Mouse (Mus musculus): Measurements from ENCODE around the gene Dnajb4. TPM values are rescaled to one million over a fixed set of nuclear protein-coding genes. Genes with fewer than 3 reads are reported as not detected.
A peak's percentile ranks its signal among the peaks of the same experiment; 100 is the strongest.

Gene Dnajb4
- polyA plus RNA-seq, 1 experiment from 2014 or later = 35.2 TPM

DNA sequence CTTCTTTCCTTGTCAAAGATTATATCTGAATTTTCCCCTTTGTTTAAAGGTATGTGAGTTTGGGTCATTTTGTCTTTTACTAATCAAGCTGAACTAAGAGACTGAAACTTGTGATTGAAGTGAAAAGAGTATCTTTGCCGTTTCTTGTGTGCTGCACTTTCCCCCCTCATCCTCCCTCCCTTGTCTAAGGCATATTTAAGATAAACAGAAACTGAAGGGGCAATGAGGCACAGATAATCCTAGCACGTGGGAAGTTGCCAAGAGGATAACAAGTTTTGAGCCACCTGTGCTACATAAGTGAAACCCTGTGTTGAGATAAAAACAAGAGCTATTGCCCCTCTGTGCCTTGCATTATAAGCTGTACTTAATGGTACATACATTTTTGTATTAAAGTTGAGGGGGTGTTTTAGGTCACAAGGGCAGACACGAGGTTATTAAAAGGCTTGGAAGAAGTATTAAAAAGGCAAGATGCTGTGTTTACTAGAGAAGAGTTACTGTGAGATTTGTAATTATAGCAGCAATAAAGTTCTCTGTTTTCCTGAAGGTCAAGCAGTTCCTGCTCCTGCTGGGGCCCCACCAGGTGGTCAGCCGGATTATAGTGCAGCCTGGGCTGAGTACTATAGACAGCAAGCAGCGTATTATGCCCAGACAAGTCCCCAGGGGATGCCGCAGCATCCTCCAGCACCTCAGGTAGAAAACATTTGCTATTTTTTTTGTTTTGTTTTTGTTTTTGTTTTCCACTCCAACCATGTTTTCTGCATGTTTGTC is 21.4 kb upstream of the Dnajb4 start:
- no peak overlapping the region for H3K4me3 ChIP-seq (replicated peaks)
- no peak overlapping the region for H3K4me2 ChIP-seq
- no peak overlapping the region for H3K27ac ChIP-seq
- no peaks in the 10 kb centered on the region for H3K27me3 ChIP-seq
- ATAC-seq (ENCODE audit: low read depth) = peak; percentile 83
- H3K9ac ChIP-seq = no peak overlapping the region
- H3K4me1 ChIP-seq (replicated peaks) = peaks cover 17% of the 10 kb centered on the region
- WGBS (ENCODE audit: insufficient replicate concordance) = 57% methylated on average over 6 of the region's 6 CpGs
- H3K36me3 ChIP-seq = peaks cover 74% of the 10 kb centered on the region
- no peaks in the 10 kb centered on the region for H3K9me3 ChIP-seq (replicated peaks)
- DNase-seq = peak; percentile 27

- no peak overlapping the region for H3K27ac ChIP-seq
- no peak overlapping the region for H3K4me2 ChIP-seq
- no peak for DNase-seq
- no peaks in the 10 kb centered on the region for H3K27me3 ChIP-seq
- no peaks in the 10 kb centered on the region for H3K9me3 ChIP-seq (replicated peaks)
- no peak for ATAC-seq (ENCODE audit: low read depth)
- H3K36me3 ChIP-seq = peaks cover 82% of the 10 kb centered on the region
- no peak overlapping the region for H3K4me3 ChIP-seq (replicated peaks)
- no peak overlapping the region for H3K9ac ChIP-seq
- 93% methylated on average over 5 of the region's 5 CpGs for WGBS (ENCODE audit: insufficient replicate concordance)
- peaks cover 17% of the 10 kb centered on the region for H3K4me1 ChIP-seq (replicated peaks)
These were observed 19.2 kb upstream of the Dnajb4 start for GRCm38 (mm10) chr3:152229271-152229670.

- ATAC-seq (ENCODE audit: low read depth) (no peak), DNase-seq (no peak)
- Histone ChIP-seq H3K27me3 (no peaks in the 10 kb centered on the region), H3K9me3 (replicated peaks) (no peaks in the 10 kb centered on the region), H3K4me2 (no peak overlapping the region), H3K4me3 (replicated peaks) (no peak overlapping the region), H3K36me3 (peaks cover 86% of the 10 kb centered on the region), H3K4me1 (replicated peaks) (peaks cover 17% of the 10 kb centered on the region), H3K27ac (no peak overlapping the region), H3K9ac (no peak overlapping the region)
- WGBS (ENCODE audit: insufficient replicate concordance) = 70% methylated on average over 7 of the region's 7 CpGs
These were observed 18.7 kb upstream of the Dnajb4 start for GRCm38 (mm10) chr3:152228843-152229242.

- no peak overlapping the region for H3K4me3 ChIP-seq (replicated peaks)
- no peaks in the 10 kb centered on the region for H3K9me3 ChIP-seq (replicated peaks)
- H3K9ac ChIP-seq = no peak overlapping the region
- no peak overlapping the region for H3K27ac ChIP-seq
- DNase-seq = no peak
- ATAC-seq (ENCODE audit: low read depth) = no peak
- no peak overlapping the region for H3K4me2 ChIP-seq
- 88% methylated on average over 7 of the region's 7 CpGs for WGBS (ENCODE audit: insufficient replicate concordance)
- H3K4me1 ChIP-seq (replicated peaks) = peaks cover 8% of the 10 kb centered on the region
- H3K36me3 ChIP-seq = peaks cover 90% of the 10 kb centered on the region
- no peaks in the 10 kb centered on the region for H3K27me3 ChIP-seq
These were observed 15.8 kb upstream of the Dnajb4 start for GRCm38 (mm10) chr3:152225906-152226305.

- no peak for ATAC-seq (ENCODE audit: low read depth)
- H3K9ac ChIP-seq = no peak overlapping the region
- no peak overlapping the region for H3K4me2 ChIP-seq
- H3K27me3 ChIP-seq = no peaks in the 10 kb centered on the region
- H3K9me3 ChIP-seq (replicated peaks) = no peaks in the 10 kb centered on the region
- H3K27ac ChIP-seq = no peak overlapping the region
- no peak overlapping the region for H3K4me3 ChIP-seq (replicated peaks)
- 0 out of 2 replicates have a peak, but pooled peaks cover 4% of the 10 kb centered on the region for H3K4me1 ChIP-seq (replicated peaks)
- peaks cover 91% of the 10 kb centered on the region for H3K36me3 ChIP-seq
- no peak for DNase-seq
These were observed 14.8 kb upstream of the Dnajb4 start for GRCm38 (mm10) chr3:152224918-152225317.

DNA sequence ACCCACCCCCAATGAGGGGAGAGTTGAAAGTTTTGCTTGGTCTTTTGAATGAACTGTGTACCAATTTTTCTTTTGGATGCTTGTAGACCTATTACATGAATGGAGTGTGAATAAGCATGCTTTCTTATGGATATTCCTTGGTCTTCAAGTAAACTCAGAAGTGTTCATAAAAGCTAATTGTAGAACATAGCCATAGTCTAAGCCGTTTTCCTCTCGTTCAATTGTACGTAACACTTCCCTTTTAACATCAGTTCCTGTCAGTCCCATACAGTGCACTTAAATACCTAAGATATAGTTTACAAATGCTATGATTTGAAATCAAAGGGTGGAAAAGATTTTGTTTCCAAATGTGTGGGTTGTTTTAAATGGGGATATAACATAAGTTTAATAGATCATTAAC is 3.3 kb upstream of the Dnajb4 start:
- 38% methylated on average over 3 of the region's 3 CpGs for WGBS (ENCODE audit: insufficient replicate concordance)
- H3K27ac ChIP-seq = no peak overlapping the region
- H3K9ac ChIP-seq = peak overlapping the region; percentile 99
- no peaks in the 10 kb centered on the region for H3K9me3 ChIP-seq (replicated peaks)
- H3K27me3 ChIP-seq = no peaks in the 10 kb centered on the region
- peak overlapping the region; percentile 91 for H3K4me2 ChIP-seq
- ATAC-seq (ENCODE audit: low read depth) = no peak
- peaks cover 37% of the 10 kb centered on the region for H3K4me1 ChIP-seq (replicated peaks)
- peaks cover 45% of the 10 kb centered on the region for H3K36me3 ChIP-seq
- no peak for DNase-seq
- peak overlapping the region; percentile 98 for H3K4me3 ChIP-seq (replicated peaks)

- Histone ChIP-seq H3K9ac (peak overlapping the region; percentile 99), H3K4me3 (replicated peaks) (peak overlapping the region; percentile 98), H3K27me3 (no peaks in the 10 kb centered on the region), H3K27ac (peak overlapping the region; percentile 94), H3K9me3 (replicated peaks) (no peaks in the 10 kb centered on the region), H3K4me1 (replicated peaks) (peaks cover 45% of the 10 kb centered on the region), H3K4me2 (peak overlapping the region; percentile 91), H3K36me3 (peaks cover 36% of the 10 kb centered on the region)
- DNase-seq (no peak), ATAC-seq (ENCODE audit: low read depth) (no peak)
- WGBS (ENCODE audit: insufficient replicate concordance) = under 1% methylated on average over 7 of the region's 7 CpGs
These were observed 1.7 kb upstream of the Dnajb4 start for GRCm38 (mm10) chr3:152211731-152212279.

DNA sequence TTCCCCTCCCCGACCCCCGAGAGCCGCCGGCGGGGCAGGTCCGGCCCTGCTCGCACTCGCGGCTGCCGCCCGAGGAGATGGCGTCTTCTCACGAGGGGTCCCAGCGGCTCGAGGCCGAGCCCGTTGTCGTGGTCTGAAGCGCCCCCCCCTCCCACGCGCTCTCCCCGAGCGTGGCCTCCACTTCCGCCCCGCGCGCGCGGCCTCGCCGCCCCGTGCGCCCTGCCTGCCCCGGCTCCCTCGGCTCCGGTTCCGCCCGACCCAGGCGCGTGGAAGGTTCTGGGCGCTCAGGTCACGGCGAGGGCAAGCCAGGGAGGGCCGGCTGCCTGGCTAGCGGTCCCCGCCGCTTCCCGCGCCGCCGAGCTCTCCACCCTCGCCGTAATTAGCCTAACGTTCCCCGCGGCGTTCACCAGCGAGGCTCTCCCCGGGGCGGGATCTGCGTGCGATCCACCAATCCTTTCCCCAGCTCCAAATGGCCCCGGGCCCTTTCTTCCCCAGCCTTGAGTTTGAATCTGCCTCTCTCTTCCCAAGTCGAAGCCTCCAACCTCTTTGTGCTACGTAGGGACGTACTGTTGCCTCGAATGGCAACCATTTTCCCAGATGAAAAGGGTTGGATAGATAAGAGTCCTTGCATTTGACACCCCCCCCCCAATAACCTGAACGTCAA is 758 bp upstream of the Dnajb4 start:
- Histone ChIP-seq H3K27ac (peak overlapping the region; percentile 94), H3K27me3 (no peaks in the 10 kb centered on the region), H3K36me3 (peaks cover 26% of the 10 kb centered on the region), H3K4me3 (replicated peaks) (peak overlapping the region; percentile 98), H3K9me3 (replicated peaks) (no peaks in the 10 kb centered on the region), H3K9ac (peak overlapping the region; percentile 99), H3K4me1 (replicated peaks) (peaks cover 44% of the 10 kb centered on the region), H3K4me2 (peak overlapping the region; percentile 91)
- peak; percentile 47 for ATAC-seq (ENCODE audit: low read depth)
- DNase-seq = peak; percentile 55
- WGBS (ENCODE audit: insufficient replicate concordance) = under 1% methylated on average over 66 of the region's 68 CpGs

GRCm38 (mm10) chr3:152209177-152209966 is 730 bp downstream of the Dnajb4 start:
- peak; percentile 34 for DNase-seq
- peaks cover 15% of the 10 kb centered on the region; the same call in 1 of the 2 replicates for H3K36me3 ChIP-seq
- peak overlapping the region; percentile 98 for H3K4me3 ChIP-seq (replicated peaks)
- no peaks in the 10 kb centered on the region for H3K9me3 ChIP-seq (replicated peaks)
- H3K4me2 ChIP-seq = peak overlapping the region; percentile 83
- peak overlapping the region; percentile 96 for H3K9ac ChIP-seq
- peak overlapping the region; percentile 98 for H3K27ac ChIP-seq
- H3K4me1 ChIP-seq (replicated peaks) = peaks cover 40% of the 10 kb centered on the region
- no peaks in the 10 kb centered on the region for H3K27me3 ChIP-seq
- ATAC-seq (ENCODE audit: low read depth) = peak; percentile 5; the same call in 1 of the 2 replicates
- WGBS (ENCODE audit: insufficient replicate concordance) = 4% methylated on average over 25 of the region's 25 CpGs

- H3K9ac ChIP-seq = peak overlapping the region; percentile 27; the same call in 1 of the 2 replicates
- H3K27me3 ChIP-seq = no peaks in the 10 kb centered on the region
- no peak overlapping the region; the same call in 1 of the 2 replicates for H3K27ac ChIP-seq
- no peak for DNase-seq
- peak overlapping the region; percentile 25 for H3K4me3 ChIP-seq (replicated peaks)
- no peak for ATAC-seq (ENCODE audit: low read depth)
- 87% methylated on average over 7 of the region's 7 CpGs for WGBS (ENCODE audit: insufficient replicate concordance)
- peaks cover 15% of the 10 kb centered on the region; the same call in 1 of the 2 replicates for H3K36me3 ChIP-seq
- peak overlapping the region; percentile 53 for H3K4me2 ChIP-seq
- H3K4me1 ChIP-seq (replicated peaks) = peaks cover 48% of the 10 kb centered on the region
- no peaks in the 10 kb centered on the region for H3K9me3 ChIP-seq (replicated peaks)
These were observed 1.8 kb downstream of the Dnajb4 start for GRCm38 (mm10) chr3:152208096-152208885.

All from liver, embryonic 13.5 days (tissue).